Mouse (Mus musculus) midbrain, embryonic 11.5 days (tissue): ENCODE measurements at regions not wholly inside any gene's neighbourhood (a gene's known extent, or its start where the extent isn't known, plus 50 kb on each side); places are given as distances from the start of the nearest gene placed in this dataset.

Experiments
- ATAC-seq: fragments of 200-750 bp; cut with Nextera tagmentation; 2 replicates; pipeline ENCODE4 v1.8.0; 2017; ENCODE audit warnings: moderate TSS enrichment, moderate library complexity; ENCODE audit not compliant: low FRiP score
- DNase-seq: peaks from one replicate; pipeline ENCODE4 v3.0.0; 2015; ENCODE audit warnings: low spot score; ENCODE audit errors: missing footprints
- H3K27ac ChIP-seq: fragments of 300-500 bp; sonication (generic); 2 replicates; pipeline ENCODE4 v1.5.1; 2014; ENCODE audit warnings: low read depth, low read length
- H3K27me3 ChIP-seq: fragments of 300-500 bp; sonication (generic); 2 replicates; pipeline ENCODE4 v1.6.1; 2014; ENCODE audit warnings: mild to moderate bottlenecking, low read length, moderate library complexity, mixed read lengths; ENCODE audit not compliant: control insufficient read depth, insufficient read depth
- H3K36me3 ChIP-seq: fragments of 300-500 bp; sonication (generic); 2 replicates; pipeline ENCODE4 v1.6.1; 2014; ENCODE audit warnings: mild to moderate bottlenecking, low read length, moderate library complexity, mixed read lengths; ENCODE audit not compliant: control insufficient read depth, insufficient read depth
- H3K4me1 ChIP-seq: fragments of 300-500 bp; sonication (generic); 2 replicates; pipeline ENCODE4 v1.6.1; 2014; ENCODE audit warnings: low read length; ENCODE audit not compliant: control insufficient read depth, insufficient read depth
- H3K4me2 ChIP-seq: fragments of 300-500 bp; sonication (generic); 2 replicates; pipeline ENCODE4 v1.6.1; 2014; ENCODE audit warnings: mild to moderate bottlenecking, moderate library complexity
- H3K4me3 ChIP-seq: fragments of 300-500 bp; sonication (generic); 2 replicates; pipeline ENCODE4 v1.5.1; 2014; ENCODE audit warnings: low read depth, low read length
- H3K9ac ChIP-seq: fragments of 300-500 bp; sonication (generic); 2 replicates; pipeline ENCODE4 v1.6.1; 2014; ENCODE audit warnings: low read length
- H3K9me3 ChIP-seq: fragments of 300-500 bp; sonication (generic); 2 replicates; pipeline ENCODE4 v1.6.1; 2016; ENCODE audit warnings: low read length; ENCODE audit not compliant: control insufficient read depth
- WGBS: fragments of 180-500 bp; shearing (Covaris S2); extraction: QIAGEN DNeasy Blood & Tissue Kit; methylation state at CpG from one replicate; pipeline ENCODE4 v1.1.7; 2014; 5-methylcytosine and 5-hydroxymethylcytosine counted together

GRCm38 (mm10) chr17:50393698-50394097, 100.3 kb upstream of the Dazl start:
- no peak for DNase-seq
- no peaks in the 10 kb centered on the region for H3K36me3 ChIP-seq
- no peaks in the 10 kb centered on the region for H3K9me3 ChIP-seq
- no peaks in the 10 kb centered on the region for H3K4me1 ChIP-seq
- H3K27me3 ChIP-seq, result no peaks in the 10 kb centered on the region
- no peak overlapping the region for H3K4me2 ChIP-seq
- no peak overlapping the region for H3K9ac ChIP-seq
- WGBS, result 67% methylated on average over 3 of the region's 3 CpGs
- H3K4me3 ChIP-seq, result no peak overlapping the region
- no peak for ATAC-seq
- H3K27ac ChIP-seq, result no peak overlapping the region

GRCm38 (mm10) chr17:50394801-50395200, 101.4 kb upstream of the Dazl start:
- Histone ChIP-seq H3K4me3 (no peak overlapping the region), H3K9me3 (no peaks in the 10 kb centered on the region), H3K4me1 (no peaks in the 10 kb centered on the region), H3K27ac (no peak overlapping the region), H3K9ac (no peak overlapping the region), H3K36me3 (no peaks in the 10 kb centered on the region), H3K4me2 (no peak overlapping the region), H3K27me3 (no peaks in the 10 kb centered on the region)
- WGBS, result 80% methylated on average over 1 of the region's 1 CpGs
- no peak for DNase-seq
- ATAC-seq, result no peak

- no peak overlapping the region for H3K9ac ChIP-seq
- no peaks in the 10 kb centered on the region for H3K9me3 ChIP-seq
- H3K36me3 ChIP-seq, result no peaks in the 10 kb centered on the region
- H3K4me3 ChIP-seq, result no peak overlapping the region
- no peaks in the 10 kb centered on the region for H3K4me1 ChIP-seq
- no peaks in the 10 kb centered on the region for H3K27me3 ChIP-seq
- no peak for DNase-seq
- 97% methylated on average over 11 of the region's 11 CpGs for WGBS
- no peak overlapping the region for H3K27ac ChIP-seq
- ATAC-seq, result no peak
- H3K4me2 ChIP-seq, result no peak overlapping the region
Measured at GRCm38 (mm10) chr17:50395669-50396068, 102.2 kb upstream of the Dazl start.

- Histone ChIP-seq H3K36me3 (no peaks in the 10 kb centered on the region), H3K27ac (no peak overlapping the region), H3K27me3 (no peaks in the 10 kb centered on the region), H3K4me1 (no peaks in the 10 kb centered on the region), H3K4me3 (no peak overlapping the region), H3K9ac (no peak overlapping the region), H3K9me3 (no peaks in the 10 kb centered on the region), H3K4me2 (no peak overlapping the region)
- no peak for DNase-seq
- WGBS, result 79% methylated on average over 4 of the region's 4 CpGs
- no peak for ATAC-seq
Measured at GRCm38 (mm10) chr17:50397324-50397723, 103.9 kb upstream of the Dazl start.

- H3K27me3 ChIP-seq, result no peaks in the 10 kb centered on the region
- H3K4me3 ChIP-seq, result no peak overlapping the region
- no peak for ATAC-seq
- no peak overlapping the region for H3K4me2 ChIP-seq
- no peak for DNase-seq
- no peaks in the 10 kb centered on the region; the same call in 1 of the 2 replicates for H3K4me1 ChIP-seq
- 71% methylated on average over 11 of the region's 11 CpGs for WGBS
- H3K9ac ChIP-seq, result no peak overlapping the region
- no peaks in the 10 kb centered on the region for H3K9me3 ChIP-seq
- H3K27ac ChIP-seq, result no peak overlapping the region
- H3K36me3 ChIP-seq, result no peaks in the 10 kb centered on the region
Measured at GRCm38 (mm10) chr17:50407249-50407990, 101.8 kb upstream of the Plcl2 start.

- no peak overlapping the region for H3K27ac ChIP-seq
- ATAC-seq, result no peak
- WGBS, result 91% methylated on average over 10 of the region's 10 CpGs
Measured at GRCm38 (mm10) chr17:50408581-50408980, 100.6 kb upstream of the Plcl2 start.

GRCm38 (mm10) chr17:50409271-50409670, 99.9 kb upstream of the Plcl2 start:
- no peak for DNase-seq
- no peaks in the 10 kb centered on the region for H3K36me3 ChIP-seq
- H3K9ac ChIP-seq, result no peak overlapping the region
- H3K27me3 ChIP-seq, result no peaks in the 10 kb centered on the region
- H3K9me3 ChIP-seq, result no peaks in the 10 kb centered on the region
- no peak overlapping the region for H3K4me2 ChIP-seq
- no peaks in the 10 kb centered on the region; the same call in 1 of the 2 replicates for H3K4me1 ChIP-seq
- ATAC-seq, result no peak
- H3K4me3 ChIP-seq, result no peak overlapping the region
- WGBS, result 97% methylated on average over 3 of the region's 3 CpGs
- H3K27ac ChIP-seq, result no peak overlapping the region

More at GRCm38 (mm10) chr17:50408581-50408980, 100.6 kb upstream of the Plcl2 start:
- DNase-seq, result no peak
- Histone ChIP-seq H3K36me3 (no peaks in the 10 kb centered on the region), H3K27me3 (no peaks in the 10 kb centered on the region), H3K4me3 (no peak overlapping the region), H3K9ac (no peak overlapping the region), H3K4me2 (no peak overlapping the region), H3K9me3 (no peaks in the 10 kb centered on the region), H3K4me1 (no peaks in the 10 kb centered on the region; the same call in 1 of the 2 replicates)

- ATAC-seq (no peak), DNase-seq (no peak)
- Histone ChIP-seq H3K27ac (no peak overlapping the region), H3K4me3 (no peak overlapping the region), H3K4me1 (no peaks in the 10 kb centered on the region; the same call in 1 of the 2 replicates), H3K36me3 (no peaks in the 10 kb centered on the region), H3K9ac (no peak overlapping the region), H3K9me3 (no peaks in the 10 kb centered on the region), H3K27me3 (no peaks in the 10 kb centered on the region), H3K4me2 (no peak overlapping the region)
- 87% methylated on average over 8 of the region's 8 CpGs for WGBS
Measured at GRCm38 (mm10) chr17:50409895-50410294, 99.3 kb upstream of the Plcl2 start.

- Histone ChIP-seq H3K4me1 (no peaks in the 10 kb centered on the region; the same call in 1 of the 2 replicates), H3K27ac (no peak overlapping the region), H3K4me2 (no peak overlapping the region), H3K36me3 (no peaks in the 10 kb centered on the region), H3K9me3 (no peaks in the 10 kb centered on the region), H3K4me3 (no peak overlapping the region), H3K9ac (no peak overlapping the region), H3K27me3 (no peaks in the 10 kb centered on the region)
- ATAC-seq (no peak), DNase-seq (no peak)
- 98% methylated on average over 3 of the region's 3 CpGs for WGBS
Measured at GRCm38 (mm10) chr17:50410296-50410695, 98.9 kb upstream of the Plcl2 start.
